Mouse (Mus musculus): ENCODE data around the gene Ubxn1.

DNA sequence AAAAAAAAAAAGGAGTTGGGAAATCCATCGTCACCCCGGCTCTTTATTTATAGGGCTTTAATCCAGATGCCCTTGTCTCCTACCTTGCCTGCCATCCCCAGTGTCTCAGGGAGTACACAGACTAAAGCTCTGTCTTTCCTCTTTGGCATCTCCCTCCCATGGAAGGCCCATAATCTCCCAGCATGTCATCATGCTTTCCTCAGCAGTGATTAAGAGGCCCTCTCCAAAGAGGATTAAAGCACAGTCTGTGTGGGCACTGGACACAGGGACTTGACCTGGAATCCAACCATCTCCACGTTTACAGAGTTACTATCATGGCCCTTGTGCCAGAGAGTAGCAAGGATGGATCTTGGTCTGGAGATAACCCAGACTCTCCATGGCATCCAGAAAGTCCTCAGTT lies 12.3 kb downstream of the Ubxn1 start, which contains the start of the genes Lbhd1 and Gm49403:
- TF ChIP-seq EP300 (IDR thresholded peaks at IDR 0.05; ENCODE audit: low read depth) (no peak), CTCF (IDR thresholded peaks at IDR 0.05; ENCODE audit: low read depth) (no peak)

Measured in heart, postnatal 0 days (tissue).